Mouse (Mus musculus) layer of hippocampus, postnatal 10 days (tissue): ENCODE data around the gene Gsdme. TPM values are rescaled to one million over a fixed set of nuclear protein-coding genes. Genes with fewer than 3 reads are reported as not detected.

Experiments used
- DNase-seq, 2 experiments: peaks; one replicate each; pipeline ENCODE4 v3.0.0; 2021; ENCODE audit warnings: low spot score in 2 of 2
- total RNA-seq, 2 experiments: library from RNA; stranded (reverse); gene quantifications; 2 replicates each; pipeline ENCODE4 v1.2.3; 2021

Gene Gsdme
- total RNA-seq, 2 experiments from 2014 or later = 14.6 to 15.6 TPM

- no peak for DNase-seq
Measured at GRCm38 (mm10) chr6:50191605-50192004, 72.1 kb downstream of the Gsdme start.

- DNase-seq = no peak
Measured at GRCm38 (mm10) chr6:50189376-50189775, 74.3 kb downstream of the Gsdme start.

- DNase-seq = no peak
Measured at GRCm38 (mm10) chr6:50187955-50188354, 75.7 kb downstream of the Gsdme start.

DNA sequence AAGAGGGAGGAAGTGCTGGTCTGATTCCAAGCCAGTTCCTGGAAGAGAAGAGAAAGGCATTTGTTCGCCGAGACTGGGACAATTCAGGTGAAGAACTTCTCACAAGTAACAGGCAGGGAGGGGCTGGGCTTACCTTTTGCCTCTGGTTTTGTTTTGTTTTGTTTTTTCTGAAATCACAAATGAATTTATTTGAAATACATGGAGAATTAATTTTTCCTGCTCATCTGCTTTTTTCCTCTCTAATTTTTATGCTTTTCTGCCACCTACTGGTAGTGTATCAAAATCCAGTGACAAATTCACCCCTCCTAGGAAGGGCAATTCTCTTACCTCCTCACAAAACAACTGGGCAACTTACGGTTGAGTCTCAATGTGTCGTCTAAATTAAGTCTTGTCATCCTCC, 83.5 kb downstream of the Gsdme start:
- peak in 1 of 2 experiments; percentile 24 for DNase-seq

- DNase-seq = no peak
Measured at GRCm38 (mm10) chr6:50175736-50176135, 87.9 kb downstream of the Gsdme start.

DNA sequence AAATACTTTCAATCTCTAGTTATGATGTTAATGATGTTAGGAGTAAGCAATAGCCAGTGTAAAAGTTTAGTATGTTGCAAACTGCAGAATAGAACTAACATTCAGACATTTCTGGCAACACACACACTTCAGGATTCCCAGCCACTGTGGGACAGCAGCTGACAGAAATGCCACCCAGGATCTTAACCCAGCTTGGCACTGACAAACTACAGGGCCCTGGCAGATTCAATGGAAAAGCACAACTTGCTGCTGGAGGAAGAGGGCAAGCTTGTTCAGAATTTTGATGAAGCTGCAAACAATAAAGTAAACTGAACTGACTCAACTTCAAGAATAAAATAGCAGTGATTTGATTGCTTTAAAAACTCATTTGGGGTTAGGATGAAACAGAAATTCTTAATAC, 93.9 kb downstream of the Gsdme start:
- no peak for DNase-seq

GRCm38 (mm10) chr6:50168821-50169220, 94.8 kb downstream of the Gsdme start:
- no peak for DNase-seq

- DNase-seq = no peak
Measured at GRCm38 (mm10) chr6:50163013-50163412, 100.6 kb downstream of the Gsdme start.

- no peak for DNase-seq
Measured at GRCm38 (mm10) chr6:50159842-50160241, 103.8 kb downstream of the Gsdme start.

- DNase-seq = no peak
Measured at GRCm38 (mm10) chr6:50149378-50149777, 114.3 kb downstream of the Gsdme start.

GRCm38 (mm10) chr6:50146158-50146557, 117.5 kb downstream of the Gsdme start:
- DNase-seq = no peak

DNA sequence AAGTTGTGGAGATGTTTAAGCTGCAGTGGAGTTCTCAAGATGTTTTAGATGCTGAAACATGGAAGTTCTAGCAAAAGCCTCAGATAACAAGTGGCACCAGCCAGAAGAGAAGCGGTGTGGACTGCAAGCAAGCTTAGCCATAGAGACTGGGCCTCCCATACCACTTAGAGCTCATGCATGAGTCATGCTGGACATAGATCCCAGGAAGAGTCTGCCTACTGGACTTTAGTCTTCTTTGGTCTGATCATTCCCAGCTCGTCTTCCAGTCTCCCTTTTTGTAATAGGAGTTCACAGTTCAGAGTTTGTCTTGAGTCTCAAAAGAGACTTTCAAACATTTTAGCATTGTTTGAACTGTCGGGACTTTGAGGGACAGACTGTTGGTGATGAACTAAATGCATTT, 124.1 kb downstream of the Gsdme start:
- no peak for DNase-seq

Other genes with a start within 250 kb of the Gsdme start
- gene Mpp6, start 153.6 kb downstream of the Gsdme start, total RNA-seq = 100 to 1,000 TPM; 147 to 153 TPM
- gene Osbpl3, start 192.3 kb upstream of the Gsdme start, total RNA-seq = 10 to 100 TPM; 18.3 to 25.0 TPM